Mouse (Mus musculus) midbrain, postnatal 0 days (tissue): ENCODE data around the gene Rabep2. TPM values are rescaled to one million over a fixed set of nuclear protein-coding genes. Genes with fewer than 3 reads are reported as not detected.

Experiments
- ATAC-seq: fragments of 200-750 bp; cut with Nextera tagmentation; 2 replicates; pipeline ENCODE4 v1.8.0; 2017; ENCODE audit warnings: moderate number of reproducible peaks, mild to moderate bottlenecking, moderate TSS enrichment, moderate library complexity; ENCODE audit not compliant: low FRiP score
- DNase-seq: peaks from one replicate; pipeline ENCODE4 v3.0.0-alpha.2; 2015; ENCODE audit warnings: low spot score
- H3K27ac ChIP-seq: fragments of 300-500 bp; sonication (generic); 2 replicates; pipeline ENCODE4 v1.5.1; 2014; ENCODE audit warnings: low read depth, mild to moderate bottlenecking, low read length, mixed read lengths
- H3K27me3 ChIP-seq: fragments of 300-500 bp; sonication (generic); 2 replicates; pipeline ENCODE4 v1.6.1; 2014; ENCODE audit warnings: low read length, control low read depth, mixed read lengths; ENCODE audit not compliant: insufficient read depth
- H3K36me3 ChIP-seq: fragments of 300-500 bp; sonication (generic); 2 replicates; pipeline ENCODE4 v1.6.1; 2014; ENCODE audit warnings: low read length, control low read depth, mixed read lengths; ENCODE audit not compliant: insufficient read depth
- H3K4me1 ChIP-seq: fragments of 300-500 bp; sonication (generic); 2 replicates; pipeline ENCODE4 v1.6.1; 2014; ENCODE audit warnings: mild to moderate bottlenecking, control low read depth, antibody characterized with exemption, low read length, mixed read lengths; ENCODE audit not compliant: insufficient read depth
- H3K4me2 ChIP-seq: fragments of 300-500 bp; sonication (generic); 2 replicates; pipeline ENCODE4 v1.6.1; 2014; ENCODE audit warnings: low read depth, mild to moderate bottlenecking, low read length, mixed read lengths; ENCODE audit not compliant: poor library complexity, severe bottlenecking
- H3K4me3 ChIP-seq: fragments of 300-500 bp; sonication (generic); 2 replicates; pipeline ENCODE4 v1.5.1; 2014; ENCODE audit warnings: low read depth, mild to moderate bottlenecking, low read length, moderate library complexity
- H3K9ac ChIP-seq: fragments of 300-500 bp; sonication (generic); replicated peaks from 2 replicates; pipeline ENCODE4 v1.6.1; 2014; ENCODE audit warnings: mild to moderate bottlenecking, low read length, moderate library complexity, mixed read lengths; ENCODE audit not compliant: poor library complexity, severe bottlenecking
- H3K9me3 ChIP-seq: fragments of 300-500 bp; sonication (generic); 2 replicates; pipeline ENCODE4 v1.6.1; 2016; ENCODE audit warnings: low read length, control low read depth
- CTCF ChIP-seq: IDR thresholded peaks from 2 replicates; pipeline ENCODE4 v1.5.1; 2016; ENCODE audit warnings: antibody characterized with exemption, mild to moderate bottlenecking
- WGBS: fragments of 180-500 bp; shearing (Covaris S2); extraction: QIAGEN DNeasy Blood & Tissue Kit; methylation state at CpG from one replicate; pipeline ENCODE4 v1.1.7; 2014; 5-methylcytosine and 5-hydroxymethylcytosine counted together
- polyA plus RNA-seq: library from polyadenylated mRNA; unstranded; fragments of >200 nt; fragmentation: Nextera tagmentation; extraction: Ambion mirVana; gene quantifications from 2 replicates; pipeline ENCODE4 v1.2.1, GENCODE M21; 2015
- total RNA-seq: library from RNA; depleted of rRNA; stranded (reverse); fragments of >200 nt; gene quantifications from 2 replicates; pipeline ENCODE4 v1.2.3, GENCODE M21; 2014

Rabep2 gene
- total and polyA plus RNA-seq, 2 experiments from 2014 or later, result 18.5 to 21.0 TPM

GRCm38 (mm10) chr7:126461626-126462025 is 33.1 kb downstream of the Rabep2 start:
- Histone ChIP-seq H3K27me3 (no peaks in the 10 kb centered on the region), H3K4me3 (no peak overlapping the region), H3K4me1 (no peaks in the 10 kb centered on the region), H3K9me3 (no peaks in the 10 kb centered on the region), H3K27ac (no peak overlapping the region), H3K9ac (0 out of 2 replicates have a peak overlapping the region, but pooled peaks have one; percentile 8), H3K4me2 (no peak overlapping the region), H3K36me3 (peaks cover 7% of the 10 kb centered on the region)
- 64% methylated on average over 3 of the region's 3 CpGs for WGBS
- TF ChIP-seq CTCF, result no peak
- no peak for ATAC-seq
- DNase-seq, result no peak

DNA sequence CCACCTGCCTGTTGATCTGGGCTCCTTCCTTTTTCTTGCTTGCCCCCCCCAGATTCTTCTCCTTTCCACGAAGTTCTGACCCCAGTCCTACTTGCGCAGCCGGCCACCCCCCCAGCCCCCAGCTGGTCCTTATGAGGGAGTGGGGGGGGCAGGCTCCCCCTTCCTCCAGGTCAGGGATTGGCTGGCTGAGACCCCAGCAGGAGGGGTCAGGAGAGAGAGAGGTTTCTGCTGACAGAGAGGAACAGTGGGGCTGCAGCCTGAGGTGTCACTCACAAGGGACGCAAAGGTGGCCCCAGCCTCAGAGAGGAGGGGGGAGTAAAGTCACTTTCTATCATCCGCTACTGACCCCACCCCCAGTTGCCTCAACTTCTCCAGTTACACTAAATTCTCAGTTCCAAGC is 34.4 kb downstream of the Rabep2 start, which contains the start of gene Atp2a1:
Atp2a1 (minus strand) TSS at position 105 of the 400 bp plus-strand sequence.
- 54% methylated on average over 5 of the region's 5 CpGs for WGBS
- Histone ChIP-seq H3K9me3 (no peaks in the 10 kb centered on the region), H3K36me3 (peaks cover 20% of the 10 kb centered on the region), H3K9ac (0 out of 2 replicates have a peak within 1 kb of the TSS, but pooled peaks have one; percentile 8), H3K4me3 (no peak within 1 kb of the TSS), H3K27me3 (no peaks in the 10 kb centered on the region), H3K4me1 (no peaks in the 10 kb centered on the region), H3K4me2 (no peak within 1 kb of the TSS), H3K27ac (no peak within 1 kb of the TSS)
- DNase-seq (no peak), ATAC-seq (no peak)
- no peak for TF ChIP-seq CTCF

DNA sequence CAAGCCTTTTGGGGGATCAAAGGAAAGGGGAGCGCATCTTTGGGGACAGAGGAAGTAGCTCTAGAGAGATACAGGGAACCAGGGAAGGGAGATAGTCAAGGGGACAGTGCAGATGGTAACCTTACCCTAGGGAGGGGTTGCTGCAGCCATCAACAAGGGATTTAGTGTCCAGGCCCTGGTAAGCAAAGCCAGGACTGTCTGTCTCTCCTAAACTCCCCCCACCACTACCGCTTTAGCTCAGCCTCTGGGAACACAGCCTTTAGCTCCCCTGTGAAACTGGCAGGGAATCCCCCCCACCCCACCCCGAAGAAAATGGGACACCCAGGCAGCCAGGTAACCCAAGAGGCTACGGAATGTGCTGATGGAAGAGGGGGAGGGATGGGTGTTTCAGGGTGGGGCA is 35.0 kb downstream of the Rabep2 start:
- DNase-seq, result no peak
- Histone ChIP-seq H3K4me2 (no peak overlapping the region), H3K27ac (no peak overlapping the region), H3K9me3 (no peaks in the 10 kb centered on the region), H3K9ac (no peak overlapping the region), H3K4me3 (no peak overlapping the region), H3K36me3 (peaks cover 24% of the 10 kb centered on the region), H3K27me3 (no peaks in the 10 kb centered on the region), H3K4me1 (no peaks in the 10 kb centered on the region)
- ATAC-seq, result no peak
- 69% methylated on average over 4 of the region's 4 CpGs for WGBS
- TF ChIP-seq CTCF, result no peak

- H3K4me3 ChIP-seq, result no peak overlapping the region
- DNase-seq, result no peak
- no peak overlapping the region for H3K27ac ChIP-seq
- no peaks in the 10 kb centered on the region for H3K4me1 ChIP-seq
- H3K27me3 ChIP-seq, result no peaks in the 10 kb centered on the region
- no peak for ATAC-seq
- no peak overlapping the region for H3K4me2 ChIP-seq
- no peak for TF ChIP-seq CTCF
- H3K9ac ChIP-seq, result no peak overlapping the region
- WGBS, result 62% methylated on average over 4 of the region's 4 CpGs
- no peaks in the 10 kb centered on the region for H3K9me3 ChIP-seq
- peaks cover 29% of the 10 kb centered on the region for H3K36me3 ChIP-seq
Observed at GRCm38 (mm10) chr7:126464121-126464520, 35.6 kb downstream of the Rabep2 start.

DNA sequence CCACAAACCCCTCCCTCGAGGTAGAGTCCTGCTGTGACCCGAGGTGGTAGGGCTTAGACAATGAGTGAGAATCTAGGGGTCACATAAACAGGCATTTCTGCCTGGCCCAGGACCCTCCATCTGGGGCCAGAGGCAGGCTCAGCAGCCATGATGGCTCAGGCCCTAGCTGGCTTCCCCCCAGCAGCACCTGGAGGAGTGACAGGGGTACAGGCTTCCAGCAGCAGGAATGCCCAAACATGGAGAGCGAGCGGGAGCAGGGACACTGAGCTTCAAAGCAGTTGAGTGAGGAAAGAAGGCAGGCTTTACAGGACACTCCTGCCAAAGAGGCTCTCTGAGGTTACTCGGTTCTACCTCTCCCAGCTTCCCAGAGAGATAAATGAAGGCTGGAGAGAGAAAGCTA is 36.3 kb downstream of the Rabep2 start:
- Histone ChIP-seq H3K4me1 (no peaks in the 10 kb centered on the region), H3K4me3 (no peak overlapping the region), H3K4me2 (no peak overlapping the region), H3K9me3 (no peaks in the 10 kb centered on the region), H3K27ac (no peak overlapping the region), H3K27me3 (no peaks in the 10 kb centered on the region), H3K9ac (no peak overlapping the region), H3K36me3 (peaks cover 36% of the 10 kb centered on the region)
- TF ChIP-seq CTCF, result no peak
- DNase-seq (no peak), ATAC-seq (no peak)
- WGBS, result 45% methylated on average over 5 of the region's 5 CpGs

- no peaks in the 10 kb centered on the region for H3K4me1 ChIP-seq
- H3K4me2 ChIP-seq, result no peak overlapping the region
- H3K4me3 ChIP-seq, result no peak overlapping the region
- peaks cover 41% of the 10 kb centered on the region for H3K36me3 ChIP-seq
- ATAC-seq, result no peak
- H3K27me3 ChIP-seq, result no peaks in the 10 kb centered on the region
- no peaks in the 10 kb centered on the region for H3K9me3 ChIP-seq
- H3K27ac ChIP-seq, result no peak overlapping the region
- H3K9ac ChIP-seq, result no peak overlapping the region
- no peak for DNase-seq
- 54% methylated on average over 7 of the region's 7 CpGs for WGBS
- TF ChIP-seq CTCF, result no peak
Observed at GRCm38 (mm10) chr7:126465246-126466030, 36.9 kb downstream of the Rabep2 start.
